Mouse (Mus musculus) CD4-positive, CD25-positive, alpha-beta regulatory T cell (primary cell): ENCODE data around the gene Selenow. TPM values are rescaled to one million over a fixed set of nuclear protein-coding genes. Genes with fewer than 3 reads are reported as not detected.

Source experiments
- polyA plus RNA-seq: library from polyadenylated mRNA; unstranded; fragments of 100-300 nt; shearing (Covaris generic); gene quantifications from one replicate; pipeline ENCODE4 v1.2.1, GENCODE M21; 2017

The Selenow gene
- polyA plus RNA-seq = 575 TPM

GRCm38 (mm10) chr7:15922220-15922773 is at the start of gene Selenow:
Gene Selenow (minus strand): TSS chr7:15922402.

DNA sequence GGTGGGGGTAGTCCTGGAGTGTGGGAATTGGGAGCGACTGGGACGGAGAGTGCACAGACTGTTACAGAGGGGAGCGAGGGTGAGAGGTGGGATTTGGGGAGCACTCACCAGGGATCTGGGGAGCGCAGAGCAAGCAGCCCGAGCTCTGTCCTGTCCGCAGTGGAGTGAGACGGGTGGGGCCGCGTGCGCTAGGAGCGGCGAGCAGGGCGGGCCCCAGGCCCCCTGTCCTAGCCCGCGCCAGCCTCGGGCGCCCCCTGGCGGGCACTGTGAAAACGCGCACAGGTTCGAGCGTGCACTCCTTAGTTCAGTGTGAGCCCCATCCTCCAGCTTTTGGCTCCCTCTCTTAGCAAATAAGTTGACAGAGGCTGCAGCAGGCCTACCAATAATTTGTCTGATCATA is 45.1 kb upstream of the Selenow start, which contains the start of gene Ehd2:
Gene Ehd2 (minus strand): TSS at position 256 of the 400 bp plus-strand sequence.

DNA sequence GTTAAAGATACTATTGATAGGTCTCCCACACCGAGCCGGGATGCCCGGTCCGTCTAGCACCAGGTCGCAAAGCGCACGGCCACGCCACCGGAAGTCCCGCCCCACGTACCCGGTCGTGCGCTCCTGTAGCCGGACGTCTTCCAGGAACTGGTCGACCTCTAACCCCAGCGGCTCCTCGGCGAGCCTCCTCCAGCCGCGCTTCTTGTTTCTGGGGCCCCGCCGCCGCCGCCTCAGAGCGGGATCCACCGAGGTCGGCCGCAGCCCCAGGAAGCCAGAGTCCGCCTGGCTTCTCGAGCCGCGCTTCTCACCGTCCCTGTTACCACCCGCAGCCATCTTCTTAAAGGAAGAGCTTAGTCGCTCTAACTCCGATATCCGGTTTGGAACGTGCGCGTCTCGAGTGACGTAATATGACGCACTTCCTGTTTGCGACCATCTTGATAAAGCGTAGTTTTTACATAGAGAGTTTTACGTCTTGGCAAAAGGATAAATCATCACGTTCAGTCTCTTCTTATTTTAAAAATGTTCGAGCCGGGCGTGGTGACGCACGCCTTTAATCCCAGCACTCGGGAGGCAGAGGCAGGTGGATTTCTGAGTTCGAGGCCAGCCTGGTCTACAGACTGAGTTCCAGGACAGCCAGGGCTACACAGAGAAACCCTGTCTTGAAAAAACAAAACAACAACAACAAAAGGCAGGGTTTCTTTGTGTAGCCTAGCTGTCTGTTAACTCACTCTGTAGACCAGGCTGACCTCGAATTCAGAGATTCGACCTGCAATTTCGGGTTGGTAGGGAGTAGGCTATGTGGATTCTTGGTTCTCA is 23.7 kb upstream of the Selenow start, which contains the start of gene Nop53:
Gene Nop53 (minus strand): TSS at position 354 of the 816 bp plus-strand sequence.

DNA sequence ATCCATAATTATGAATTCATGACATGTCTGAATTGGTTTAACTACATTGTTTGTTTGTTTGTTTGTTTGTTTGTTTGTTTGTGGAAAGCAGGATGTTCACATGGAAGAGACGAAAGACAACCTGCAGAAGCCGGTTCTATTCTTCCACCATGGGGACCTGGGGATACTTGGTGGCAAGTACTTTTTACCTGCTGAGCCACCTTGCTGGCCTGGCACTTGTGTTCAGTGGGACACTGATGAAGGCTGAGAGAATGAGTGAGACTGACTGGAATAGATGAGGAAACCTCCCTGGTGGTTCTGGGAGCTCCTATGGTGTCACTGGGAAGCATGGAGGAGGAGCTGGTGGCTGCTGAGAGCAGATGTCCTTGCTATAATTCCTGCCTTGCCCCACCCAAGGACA is 39.9 kb downstream of the Selenow start, which contains the start of gene Crxos:
Gene Crxos (plus strand): TSS at position 301 of the 400 bp plus-strand sequence.

DNA sequence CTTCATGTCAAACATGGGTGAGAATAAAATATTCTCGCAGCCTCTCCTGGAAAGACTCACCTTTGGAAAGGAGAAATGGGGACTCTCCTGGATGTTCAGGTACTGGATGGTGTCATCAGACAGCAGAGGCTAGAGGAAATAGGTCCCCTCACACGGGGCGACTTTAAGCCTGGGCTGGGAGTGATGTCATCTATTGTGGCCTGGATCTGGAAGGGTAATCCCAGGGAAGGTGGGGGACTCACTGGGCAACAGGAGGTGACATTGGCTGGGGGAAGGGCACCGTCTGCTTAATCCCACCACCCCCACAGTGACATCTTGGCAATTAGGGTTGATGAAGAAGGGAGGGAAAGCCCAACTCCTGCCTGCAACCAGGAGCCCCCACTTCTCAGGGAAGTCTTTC is 42.4 kb downstream of the Selenow start, which contains the start of gene Crx:
Gene Crx (minus strand): TSS at position 213 of the 400 bp plus-strand sequence.

Other genes starting within 250 kb of the Selenow start
- gene Obox5, start 172.3 kb downstream of the Selenow start, polyA plus RNA-seq = not detected
- gene Obox6, start 82.7 kb downstream of the Selenow start, polyA plus RNA-seq = not detected
- not detected for gene Crx, start 42.4 kb downstream of the Selenow start, polyA plus RNA-seq
- not detected for gene Crxos, start 39.8 kb downstream of the Selenow start, polyA plus RNA-seq
- 409 TPM for gene Nop53, start 23.7 kb upstream of the Selenow start, polyA plus RNA-seq
- gene Ehd2, start 45.2 kb upstream of the Selenow start, polyA plus RNA-seq = 0.06 TPM
- gene Bicra, start 125.5 kb upstream of the Selenow start, polyA plus RNA-seq = 7.0 TPM
- 0.06 TPM for gene Zfp541, start 139.4 kb upstream of the Selenow start, polyA plus RNA-seq
- 227 TPM for gene Napa, start 176.1 kb upstream of the Selenow start, polyA plus RNA-seq
- 24.4 TPM for gene Kptn, start 197.5 kb upstream of the Selenow start, polyA plus RNA-seq
- not detected for gene Slc8a2, start 207.4 kb upstream of the Selenow start, polyA plus RNA-seq